Mouse (Mus musculus) C2C12 (cell line): ENCODE measurements around the gene Rpf2.

ENCODE experiments used
- CTCF ChIP-seq: IDR thresholded peaks from one replicate; pipeline ENCODE4 v1.5.1; 2011; ENCODE audit not compliant: control insufficient read depth, insufficient read depth, insufficient read length
- USF1 ChIP-seq: IDR thresholded peaks from one replicate; pipeline ENCODE4 v1.6.1; 2011; ENCODE audit warnings: low read depth, mild to moderate bottlenecking, control low read depth, moderate library complexity

DNA sequence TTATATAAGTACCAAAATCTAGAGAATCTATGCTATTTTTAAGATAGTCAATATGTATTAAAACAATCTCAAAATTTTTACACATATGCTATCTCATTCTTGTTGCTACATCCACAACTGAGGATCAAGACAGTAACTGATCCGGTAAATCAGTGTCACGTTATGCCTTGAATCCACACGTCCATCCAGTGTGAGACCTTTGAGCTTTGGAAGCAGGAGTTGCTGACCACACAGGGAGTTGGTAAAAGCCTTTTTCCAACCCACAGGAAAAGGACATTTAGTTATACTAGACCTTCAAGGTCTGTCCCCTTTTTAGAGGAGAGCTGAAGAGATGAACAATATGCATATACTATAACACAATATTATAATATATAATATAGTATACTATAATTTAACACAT lies 13.6 kb downstream of the Rpf2 start:
- TF ChIP-seq CTCF (no peak), USF1 (no peak)
